Mouse (Mus musculus): ENCODE measurements around the gene Gse1.

DNA sequence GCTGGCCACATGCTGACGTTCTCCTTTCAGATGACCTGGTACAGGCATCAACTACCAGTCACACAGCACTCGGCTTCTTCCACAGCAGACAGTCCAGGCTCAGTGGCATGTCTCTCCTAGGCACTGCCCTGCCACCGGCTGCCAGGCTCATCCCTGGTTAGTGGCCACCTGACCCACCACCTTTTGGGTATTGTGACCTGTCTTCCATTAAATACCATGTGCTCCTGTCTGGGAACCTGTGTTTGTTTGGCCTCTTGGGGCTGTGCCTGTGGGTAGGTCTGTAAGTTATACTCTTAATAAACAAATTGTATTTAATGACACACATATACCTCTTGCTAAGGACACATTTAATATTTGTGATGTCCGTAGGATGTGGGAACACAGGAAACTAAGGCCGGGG is 142.9 kb downstream of the Gse1 start:
- no peak for TF ChIP-seq CTCF (conservative IDR thresholded peaks at IDR 0.05; ENCODE audit: low read length)
- no peak for TF ChIP-seq NANOG (IDR thresholded peaks at IDR 0.05; ENCODE audit: borderline replicate concordance, low read length)
- no peak for TF ChIP-seq POU5F1 (IDR thresholded peaks at IDR 0.05; ENCODE audit: borderline replicate concordance, low read length)

Measured in E14TG2a.4 (cell line).